Mouse (Mus musculus): ENCODE results near the gene Ccin.

Ccin gene

GRCm38 (mm10) chr4:43983181-43983580 lies at the start of gene Ccin:
Ccin (plus strand) TSS chr4:43983483.
- H3K9me3 ChIP-seq (ENCODE audit: low read length), result no peaks in the 10 kb centered on the region
- peak within 1 kb of the TSS; percentile 52 for H3K4me3 ChIP-seq (replicated peaks; ENCODE audit: low read length)
- TF ChIP-seq CTCF (conservative IDR thresholded peaks at IDR 0.05; ENCODE audit: low read length) (no peak), NANOG (IDR thresholded peaks at IDR 0.05; ENCODE audit: borderline replicate concordance, low read length) (no peak), POU5F1 (IDR thresholded peaks at IDR 0.05; ENCODE audit: borderline replicate concordance, low read length) (no peak)
- H3K4me1 ChIP-seq (replicated peaks; ENCODE audit: low read depth, low read length), result peaks cover 67% of the 10 kb centered on the region
- peaks cover 35% of the 10 kb centered on the region for H3K27me3 ChIP-seq (ENCODE audit: insufficient read depth, low read length)
- H3K36me3 ChIP-seq (ENCODE audit: insufficient read depth, low read length), result peaks cover 10% of the 10 kb centered on the region; the same call in 1 of the 2 replicates

DNA sequence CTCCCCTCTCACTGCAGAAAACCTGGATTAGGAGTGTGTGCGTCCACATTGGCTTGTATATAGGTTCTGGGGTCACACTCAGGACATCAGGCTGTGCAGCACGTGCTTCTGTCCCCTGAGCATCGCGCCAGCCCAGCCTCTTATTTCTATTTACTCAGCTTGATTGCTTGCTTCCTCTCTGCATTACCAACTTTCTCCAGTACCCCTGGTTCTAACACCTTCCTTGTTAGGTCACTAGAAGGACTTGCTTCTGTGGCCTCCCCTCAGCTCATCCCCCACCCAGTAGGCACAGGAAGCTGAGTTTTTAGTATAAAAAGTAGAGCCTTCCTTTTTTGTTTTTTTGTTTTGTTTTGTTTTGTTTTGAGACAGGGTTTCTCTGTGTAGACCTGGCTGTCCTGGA lies 47.1 kb upstream of the Ccin start:
- no peaks in the 10 kb centered on the region for H3K9me3 ChIP-seq (ENCODE audit: low read length)
- TF ChIP-seq CTCF (conservative IDR thresholded peaks at IDR 0.05; ENCODE audit: low read length), result no peak
- TF ChIP-seq NANOG (IDR thresholded peaks at IDR 0.05; ENCODE audit: borderline replicate concordance, low read length), result no peak
- H3K36me3 ChIP-seq (ENCODE audit: insufficient read depth, low read length), result peaks cover 21% of the 10 kb centered on the region; the same call in 1 of the 2 replicates
- H3K4me1 ChIP-seq (replicated peaks; ENCODE audit: low read depth, low read length), result peaks cover 32% of the 10 kb centered on the region
- H3K4me3 ChIP-seq (replicated peaks; ENCODE audit: low read length), result no peak overlapping the region
- H3K27me3 ChIP-seq (ENCODE audit: insufficient read depth, low read length), result no peaks in the 10 kb centered on the region

- H3K27me3 ChIP-seq (ENCODE audit: insufficient read depth, low read length), result no peaks in the 10 kb centered on the region
Observed at GRCm38 (mm10) chr4:43936749-43937674, 46.3 kb upstream of the Ccin start.

DNA sequence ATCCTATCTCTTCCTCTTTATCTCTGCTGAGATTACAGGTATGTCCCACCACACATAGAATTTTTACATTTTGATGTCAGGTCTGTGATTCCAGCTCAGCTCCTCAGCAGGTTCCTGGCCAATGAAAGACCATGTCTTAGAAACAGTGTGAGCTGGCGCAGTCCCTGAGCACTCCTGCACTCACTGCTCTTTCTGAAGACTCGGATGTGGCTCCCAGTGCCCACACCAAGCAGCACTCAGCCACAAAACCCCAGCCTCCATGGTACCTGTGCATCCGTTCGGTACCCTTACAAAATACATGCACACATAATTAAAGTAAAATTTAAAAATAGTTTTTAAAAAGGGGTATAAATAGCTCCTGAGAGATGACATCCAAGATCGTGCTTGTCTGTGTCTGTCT lies 42.0 kb upstream of the Ccin start:
- Histone ChIP-seq H3K4me3 (replicated peaks; ENCODE audit: low read length) (no peak overlapping the region), H3K27me3 (ENCODE audit: insufficient read depth, low read length) (no peaks in the 10 kb centered on the region)
- TF ChIP-seq NANOG (IDR thresholded peaks at IDR 0.05; ENCODE audit: borderline replicate concordance, low read length) (no peak), POU5F1 (IDR thresholded peaks at IDR 0.05; ENCODE audit: borderline replicate concordance, low read length) (no peak), CTCF (conservative IDR thresholded peaks at IDR 0.05; ENCODE audit: low read length) (no peak)

More at GRCm38 (mm10) chr4:43936749-43937674, 46.3 kb upstream of the Ccin start:
- Histone ChIP-seq H3K9me3 (ENCODE audit: low read length) (no peaks in the 10 kb centered on the region), H3K4me1 (replicated peaks; ENCODE audit: low read depth, low read length) (peaks cover 37% of the 10 kb centered on the region), H3K36me3 (ENCODE audit: insufficient read depth, low read length) (peaks cover 15% of the 10 kb centered on the region; the same call in 1 of the 2 replicates), H3K4me3 (replicated peaks; ENCODE audit: low read length) (peak overlapping the region; percentile 26; the same call in 1 of the 2 replicates)
- TF ChIP-seq NANOG (IDR thresholded peaks at IDR 0.05; ENCODE audit: borderline replicate concordance, low read length) (no peak), CTCF (conservative IDR thresholded peaks at IDR 0.05; ENCODE audit: low read length) (no peak), POU5F1 (IDR thresholded peaks at IDR 0.05; ENCODE audit: borderline replicate concordance, low read length) (no peak)

GRCm38 (mm10) chr4:43942421-43942820 lies 40.9 kb upstream of the Ccin start:
- no peak for TF ChIP-seq CTCF (conservative IDR thresholded peaks at IDR 0.05; ENCODE audit: low read length)
- no peak for TF ChIP-seq NANOG (IDR thresholded peaks at IDR 0.05; ENCODE audit: borderline replicate concordance, low read length)
- H3K36me3 ChIP-seq (ENCODE audit: insufficient read depth, low read length), result peaks cover 13% of the 10 kb centered on the region; the same call in 1 of the 2 replicates
- H3K9me3 ChIP-seq (ENCODE audit: low read length), result no peaks in the 10 kb centered on the region
- H3K4me3 ChIP-seq (replicated peaks; ENCODE audit: low read length), result peak overlapping the region; percentile 64
- H3K4me1 ChIP-seq (replicated peaks; ENCODE audit: low read depth, low read length), result peaks cover 41% of the 10 kb centered on the region
- no peaks in the 10 kb centered on the region for H3K27me3 ChIP-seq (ENCODE audit: insufficient read depth, low read length)

More for the DNA sequence above, 42.0 kb upstream of the Ccin start:
- Histone ChIP-seq H3K4me1 (replicated peaks; ENCODE audit: low read depth, low read length) (peaks cover 51% of the 10 kb centered on the region), H3K9me3 (ENCODE audit: low read length) (no peaks in the 10 kb centered on the region), H3K36me3 (ENCODE audit: insufficient read depth, low read length) (peaks cover 13% of the 10 kb centered on the region; the same call in 1 of the 2 replicates)

DNA sequence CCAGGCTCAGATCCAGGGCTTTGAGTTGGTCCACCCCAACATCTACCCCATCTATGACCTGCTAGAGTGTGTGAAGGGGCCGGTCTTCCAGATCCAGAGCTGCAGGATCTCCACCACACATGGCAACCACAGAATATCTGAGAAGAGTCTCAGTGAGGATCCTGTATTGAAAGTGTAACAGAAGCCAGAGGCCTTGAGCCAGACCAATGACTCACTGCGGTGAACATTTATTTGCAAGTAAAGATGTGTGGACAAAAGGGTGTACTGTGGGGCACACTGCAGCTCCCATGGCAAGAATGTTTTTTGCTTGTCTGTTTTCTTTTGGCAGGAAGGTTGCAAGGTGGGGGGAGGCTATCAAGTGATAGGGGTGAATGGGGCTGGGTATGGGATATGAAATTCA lies 35.7 kb upstream of the Ccin start:
- H3K9me3 ChIP-seq (ENCODE audit: low read length), result no peaks in the 10 kb centered on the region
- H3K27me3 ChIP-seq (ENCODE audit: insufficient read depth, low read length), result no peaks in the 10 kb centered on the region
- peaks cover 23% of the 10 kb centered on the region for H3K4me1 ChIP-seq (replicated peaks; ENCODE audit: low read depth, low read length)
- TF ChIP-seq NANOG (IDR thresholded peaks at IDR 0.05; ENCODE audit: borderline replicate concordance, low read length) (no peak), POU5F1 (IDR thresholded peaks at IDR 0.05; ENCODE audit: borderline replicate concordance, low read length) (no peak), CTCF (conservative IDR thresholded peaks at IDR 0.05; ENCODE audit: low read length) (no peak)
- no peak overlapping the region for H3K4me3 ChIP-seq (replicated peaks; ENCODE audit: low read length)
- no peaks in the 10 kb centered on the region for H3K36me3 ChIP-seq (ENCODE audit: insufficient read depth, low read length)

DNA sequence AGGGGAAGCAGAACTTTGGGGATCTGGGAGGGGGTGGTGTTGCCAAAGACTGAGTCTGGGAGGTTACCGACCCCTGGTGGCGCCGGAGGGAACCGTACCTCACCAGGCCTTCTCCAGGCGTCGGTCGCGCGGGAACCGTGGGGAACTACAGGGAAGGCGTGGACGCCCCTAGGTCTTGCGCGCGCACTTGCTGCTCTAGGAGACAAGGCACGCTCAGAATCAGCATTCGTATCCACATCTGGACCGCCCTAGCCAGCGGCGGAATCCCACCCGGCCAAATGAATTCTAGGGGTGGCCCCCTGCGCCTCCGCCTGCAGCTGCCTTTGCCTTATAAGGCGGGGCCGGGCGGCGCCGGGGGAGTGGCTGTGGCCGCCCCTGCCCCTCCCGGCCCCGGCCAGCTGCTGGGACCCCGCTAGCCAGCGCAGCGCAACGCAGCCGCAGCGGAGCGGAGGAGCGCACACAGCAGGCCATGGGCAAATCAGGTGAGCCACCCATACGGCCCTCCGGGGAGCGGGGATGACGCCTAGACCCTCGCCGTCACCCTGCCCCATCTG lies 25.9 kb upstream of the Ccin start, which contains the start of gene Glipr2:
Gene Glipr2 (plus strand): TSS at position 110 of the 554 bp plus-strand sequence.
- H3K4me1 ChIP-seq (replicated peaks; ENCODE audit: low read depth, low read length), result peaks cover 52% of the 10 kb centered on the region
- H3K36me3 ChIP-seq (ENCODE audit: insufficient read depth, low read length), result no peaks in the 10 kb centered on the region
- H3K27me3 ChIP-seq (ENCODE audit: insufficient read depth, low read length), result peaks cover 17% of the 10 kb centered on the region
- peak within 1 kb of the TSS; percentile 94 for H3K4me3 ChIP-seq (replicated peaks; ENCODE audit: low read length)
- H3K9me3 ChIP-seq (ENCODE audit: low read length), result no peaks in the 10 kb centered on the region
- TF ChIP-seq NANOG (IDR thresholded peaks at IDR 0.05; ENCODE audit: borderline replicate concordance, low read length) (no peak), CTCF (conservative IDR thresholded peaks at IDR 0.05; ENCODE audit: low read length) (peak; percentile 72), POU5F1 (IDR thresholded peaks at IDR 0.05; ENCODE audit: borderline replicate concordance, low read length) (no peak)

- Histone ChIP-seq H3K27me3 (ENCODE audit: insufficient read depth, low read length) (peaks cover 17% of the 10 kb centered on the region), H3K9me3 (ENCODE audit: low read length) (no peaks in the 10 kb centered on the region), H3K4me1 (replicated peaks; ENCODE audit: low read depth, low read length) (peaks cover 53% of the 10 kb centered on the region), H3K36me3 (ENCODE audit: insufficient read depth, low read length) (no peaks in the 10 kb centered on the region; the same call in 1 of the 2 replicates), H3K4me3 (replicated peaks; ENCODE audit: low read length) (peak overlapping the region; percentile 94)
- no peak for TF ChIP-seq NANOG (IDR thresholded peaks at IDR 0.05; ENCODE audit: borderline replicate concordance, low read length)
- TF ChIP-seq POU5F1 (IDR thresholded peaks at IDR 0.05; ENCODE audit: borderline replicate concordance, low read length), result no peak
- TF ChIP-seq CTCF (conservative IDR thresholded peaks at IDR 0.05; ENCODE audit: low read length), result no peak
Observed at GRCm38 (mm10) chr4:43957846-43958461, 25.3 kb upstream of the Ccin start.
